In the genomic region with DNA sequence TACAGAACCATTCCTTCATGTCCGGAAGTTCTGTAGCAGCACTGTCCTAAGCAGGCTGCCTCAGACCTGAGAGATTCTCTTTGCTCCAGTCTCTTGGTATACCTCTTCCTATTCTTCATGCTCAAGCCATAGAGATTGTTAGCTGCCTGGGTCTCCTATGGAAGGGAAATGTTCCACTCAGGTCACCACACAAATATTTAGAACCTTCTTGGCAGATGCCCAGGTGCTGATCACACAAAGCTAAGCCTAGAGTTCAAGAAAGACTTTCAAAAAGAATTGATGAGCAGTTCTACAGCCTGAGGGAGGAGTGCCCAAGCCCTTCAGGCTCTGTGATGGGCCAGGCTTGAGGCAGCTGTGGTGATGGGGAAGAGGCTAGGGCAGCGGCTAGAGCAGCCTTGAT, we compare ENCODE assay signal across 10 mouse cellular contexts. TPM values are rescaled to one million over a fixed set of nuclear protein-coding genes. Genes with fewer than 3 reads are reported as not detected.
DNase-seq lines count a peak whose midpoint lies in the region; ATAC-seq lines count a peak whose summit lies in the region.
"Had no signal": no experiment of that assay in that cellular context is flagged by ENCODE, and none has a peak within 500 bp of the region (broad histone marks: within the 10 kb centered on the region; RNA-seq: fewer than 3 reads in every experiment).

No protein-coding gene starts in this region.

- ATAC-seq in CD4-positive, CD25-positive, alpha-beta regulatory T cell, adult 4 months: no peak
- ATAC-seq in kidney, embryonic 16.5 days (ENCODE audit: low FRiP score, low TSS enrichment): no peak
- ATAC-seq in forebrain, embryonic 12.5 days (ENCODE audit: low FRiP score): no peak
- ATAC-seq in midbrain, embryonic 14.5 days (ENCODE audit: low FRiP score, low TSS enrichment): no peak
- ATAC-seq: lung, postnatal 0 days had no signal

- peak; percentile 10 for DNase-seq in CD4-positive, CD25-positive, alpha-beta regulatory T cell, adult 2 months (ENCODE audit: low read depth, low spot score)
- no peak for DNase-seq in kidney, adult 9 months
- no peak for DNase-seq in midbrain, embryonic 14.5 days
- no peak for DNase-seq in testis, postnatal 14 days (ENCODE audit: low spot score)
- no peak for DNase-seq in urinary bladder, postnatal 36 days (ENCODE audit: low spot score in 2 of 2)
- DNase-seq: adrenal gland, postnatal 25 days had no signal

- 80% methylated on average over 2 of the region's 2 CpGs for WGBS in kidney, embryonic 16.5 days
- WGBS in forebrain, embryonic 12.5 days: 70% methylated on average over 2 of the region's 2 CpGs
- WGBS in midbrain, embryonic 14.5 days: 78% methylated on average over 2 of the region's 2 CpGs

- no peaks in the 10 kb centered on the region for H3K9me3 ChIP-seq in kidney, embryonic 16.5 days (ENCODE audit: low read length)
- no peaks in the 10 kb centered on the region for H3K9me3 ChIP-seq in forebrain, embryonic 12.5 days
- H3K9me3 ChIP-seq in midbrain, embryonic 14.5 days (ENCODE audit: control insufficient read depth, low read length): no peaks in the 10 kb centered on the region

- no peak overlapping the region; the same call in 1 of the 2 replicates for H3K9ac ChIP-seq in kidney, embryonic 16.5 days (replicated peaks; ENCODE audit: low read length)
- H3K9ac ChIP-seq in forebrain, embryonic 12.5 days: no peak overlapping the region
- H3K9ac ChIP-seq in midbrain, embryonic 14.5 days (replicated peaks; ENCODE audit: low read length): peak overlapping the region; percentile 76; the same call in 1 of the 2 replicates

- H3K4me1 ChIP-seq in kidney, embryonic 16.5 days (ENCODE audit: insufficient read depth, low read length): peaks cover 16% of the 10 kb centered on the region; the same call in 1 of the 2 replicates
- H3K4me1 ChIP-seq in forebrain, embryonic 12.5 days: peaks cover 19% of the 10 kb centered on the region
- peaks cover 10% of the 10 kb centered on the region; the same call in 1 of the 2 replicates for H3K4me1 ChIP-seq in midbrain, embryonic 14.5 days (ENCODE audit: control insufficient read depth, insufficient read depth, low read length)

- no peak overlapping the region for H3K27ac ChIP-seq in kidney, embryonic 16.5 days (ENCODE audit: low read length)
- no peak overlapping the region for H3K27ac ChIP-seq in forebrain, embryonic 12.5 days
- no peak overlapping the region for H3K27ac ChIP-seq in midbrain, embryonic 14.5 days (replicated peaks; ENCODE audit: low read depth, low read length)

- peak overlapping the region; percentile 98; the same call in 1 of the 2 replicates for H3K4me2 ChIP-seq in kidney, embryonic 16.5 days (replicated peaks; ENCODE audit: low read depth, low read length)
- H3K4me2 ChIP-seq in forebrain, embryonic 12.5 days: peak overlapping the region; percentile 98
- peak overlapping the region; percentile 100 for H3K4me2 ChIP-seq in midbrain, embryonic 14.5 days (ENCODE audit: low read length)

- H3K27me3 ChIP-seq in kidney, embryonic 16.5 days (ENCODE audit: insufficient read depth, low read length): no peaks in the 10 kb centered on the region
- H3K27me3 ChIP-seq in forebrain, embryonic 12.5 days: peaks cover 34% of the 10 kb centered on the region
- H3K27me3 ChIP-seq in midbrain, embryonic 14.5 days (ENCODE audit: control insufficient read depth, insufficient read depth, low read length): no peaks in the 10 kb centered on the region; the same call in none of the 2 replicates

- H3K4me3 ChIP-seq in kidney, embryonic 16.5 days (ENCODE audit: low read length): no peak overlapping the region
- H3K4me3 ChIP-seq in forebrain, embryonic 12.5 days (replicated peaks): no peak overlapping the region
- H3K4me3 ChIP-seq in midbrain, embryonic 14.5 days (replicated peaks; ENCODE audit: low read depth, low read length): peak overlapping the region; percentile 69

- no peaks in the 10 kb centered on the region for H3K36me3 ChIP-seq in kidney, embryonic 16.5 days (ENCODE audit: insufficient read depth, low read length)
- no peaks in the 10 kb centered on the region for H3K36me3 ChIP-seq in forebrain, embryonic 12.5 days (replicated peaks)
- no peaks in the 10 kb centered on the region for H3K36me3 ChIP-seq in midbrain, embryonic 14.5 days (ENCODE audit: control insufficient read depth, insufficient read depth, low read length)

RNA-seq across cellular contexts. Expression of gene Garnl3, which starts 2.4 kb away (rescaled TPM):
- under 1 TPM in 1 of 2 experiments, not detected in 1; 0.30 TPM for polyA plus RNA-seq in CD4-positive, CD25-positive, alpha-beta regulatory T cell, adult 4 months (2017; shearing (Covaris generic))
- polyA plus RNA-seq in kidney, embryonic 16.5 days (2015; fragmentation: Nextera tagmentation; extraction: Ambion mirVana): 10.9 and 13.6 TPM in 2 replicates
- 14.5 and 15.1 TPM in 2 replicates for polyA plus RNA-seq in forebrain, embryonic 12.5 days (2016; fragmentation: Nextera tagmentation; extraction: Ambion mirVana)
- 44.4 and 51.1 TPM in 2 replicates for polyA plus RNA-seq in midbrain, embryonic 14.5 days (2014; fragmentation: Nextera tagmentation; extraction: Ambion mirVana)
